Mouse (Mus musculus) olfactory bulb, adult 2 months (tissue): ENCODE data around the gene Cnot6. TPM values are rescaled to one million over a fixed set of nuclear protein-coding genes. Genes with fewer than 3 reads are reported as not detected.
A peak's percentile ranks its signal among the peaks of the same experiment; 100 is the strongest.

ENCODE experiments used
- H3K27ac ChIP-seq: fragments of 200-500 bp; 2 replicates; pipeline ENCODE4 v1.5.1; 2012; ENCODE audit warnings: low read depth, low read length; ENCODE audit not compliant: insufficient read depth
- H3K4me1 ChIP-seq: fragments of 200-500 bp; 2 replicates; pipeline ENCODE4 v1.6.1; 2012; ENCODE audit warnings: low read length; ENCODE audit not compliant: control insufficient read depth, insufficient read depth
- H3K4me3 ChIP-seq: fragments of 200-500 bp; 2 replicates; pipeline ENCODE4 v1.5.1; 2012; ENCODE audit warnings: mild to moderate bottlenecking, low read depth, low read length, moderate library complexity; ENCODE audit not compliant: insufficient read depth
- CTCF ChIP-seq: fragments of 200-500 bp; IDR thresholded peaks from 2 replicates; pipeline ENCODE4 v1.5.1; 2012; ENCODE audit warnings: low read depth, mild to moderate bottlenecking, low read length, moderate library complexity; ENCODE audit not compliant: insufficient read depth
- POLR2A ChIP-seq: fragments of 200-500 bp; IDR thresholded peaks from 2 replicates; pipeline ENCODE4 v1.6.1; 2012; ENCODE audit warnings: mild to moderate bottlenecking, low read depth, low read length, moderate library complexity; ENCODE audit not compliant: insufficient read depth
- WGBS: fragments of 180-500 bp; shearing (Covaris S2); methylation state at CpG from one replicate; pipeline ENCODE4 v1.1.7; 2018; 5-methylcytosine and 5-hydroxymethylcytosine counted together
- polyA plus RNA-seq: library from polyadenylated mRNA; stranded (reverse); fragments of >200 nt; gene quantifications from 2 replicates; pipeline ENCODE4 v1.2.4, GENCODE M21; 2012; ENCODE audit warnings: low replicate concordance; ENCODE audit not compliant: missing spikeins, insufficient read depth, insufficient read length

The Cnot6 gene
- polyA plus RNA-seq, 1 experiment, result 186 TPM

DNA sequence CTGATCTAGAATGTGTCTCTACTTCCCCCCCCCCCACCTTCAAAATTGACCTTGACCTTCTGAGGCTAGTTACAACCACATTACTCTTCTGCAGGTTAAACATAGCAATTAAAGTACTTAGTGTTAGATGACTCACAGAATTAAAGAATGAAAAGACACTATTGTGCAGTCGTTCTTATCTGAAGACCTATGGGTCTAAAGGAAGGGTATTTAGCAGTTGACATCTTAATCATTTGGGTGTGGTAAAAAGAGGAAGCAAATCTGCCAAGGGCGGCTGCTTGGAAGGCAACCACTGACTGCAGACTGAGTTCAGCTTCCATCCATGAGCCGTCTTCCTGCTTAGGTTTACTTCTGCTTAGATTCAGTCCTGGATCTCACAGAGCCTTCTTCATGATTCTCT lies 27.3 kb upstream of the Cnot6 start:
- no peak overlapping the region for H3K4me3 ChIP-seq
- WGBS, result 27% methylated on average over 3 of the region's 3 CpGs
- TF ChIP-seq POLR2A (no peak), CTCF (no peak)
- H3K4me1 ChIP-seq, result no peaks in the 10 kb centered on the region
- H3K27ac ChIP-seq, result no peak overlapping the region

DNA sequence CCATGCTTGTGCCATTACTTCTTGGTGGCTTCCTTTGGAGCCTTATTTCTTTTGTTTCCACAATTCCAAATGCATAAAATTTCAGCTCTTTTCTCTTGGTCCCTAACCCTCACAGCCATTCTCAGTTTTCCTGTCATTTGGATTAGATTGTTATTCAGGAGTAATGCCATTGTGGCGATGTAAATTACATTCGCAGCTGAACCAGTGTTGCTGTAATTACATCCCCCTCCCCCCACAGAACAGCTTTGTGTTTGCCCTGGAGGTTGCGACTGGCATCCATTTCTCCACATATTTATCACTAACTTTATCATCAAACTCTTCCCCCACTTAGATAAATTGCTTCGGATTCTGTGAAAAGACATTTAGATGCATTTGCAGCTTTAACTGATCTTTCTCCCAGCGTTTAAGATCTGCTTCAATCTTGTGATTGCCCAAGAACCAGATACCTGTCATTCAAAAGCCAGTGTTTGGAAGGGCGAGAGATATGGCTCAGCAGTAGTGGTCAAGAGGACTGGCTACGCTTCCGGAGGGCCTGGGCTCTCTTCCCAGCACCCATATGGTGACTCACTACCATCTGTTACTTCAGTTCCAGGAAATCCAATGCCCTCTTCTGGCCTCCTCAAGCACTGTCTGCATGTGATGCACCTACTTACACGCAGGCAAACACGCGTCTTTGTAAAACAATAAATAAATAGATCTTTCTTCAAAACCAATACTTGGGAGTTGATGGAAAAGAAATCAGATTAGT lies 26.3 kb upstream of the Cnot6 start:
- no peak for TF ChIP-seq POLR2A
- TF ChIP-seq CTCF, result no peak
- 59% methylated on average over 11 of the region's 11 CpGs for WGBS
- Histone ChIP-seq H3K27ac (0 out of 2 replicates have a peak overlapping the region, but pooled peaks have one; percentile 16), H3K4me3 (no peak overlapping the region), H3K4me1 (no peaks in the 10 kb centered on the region)

DNA sequence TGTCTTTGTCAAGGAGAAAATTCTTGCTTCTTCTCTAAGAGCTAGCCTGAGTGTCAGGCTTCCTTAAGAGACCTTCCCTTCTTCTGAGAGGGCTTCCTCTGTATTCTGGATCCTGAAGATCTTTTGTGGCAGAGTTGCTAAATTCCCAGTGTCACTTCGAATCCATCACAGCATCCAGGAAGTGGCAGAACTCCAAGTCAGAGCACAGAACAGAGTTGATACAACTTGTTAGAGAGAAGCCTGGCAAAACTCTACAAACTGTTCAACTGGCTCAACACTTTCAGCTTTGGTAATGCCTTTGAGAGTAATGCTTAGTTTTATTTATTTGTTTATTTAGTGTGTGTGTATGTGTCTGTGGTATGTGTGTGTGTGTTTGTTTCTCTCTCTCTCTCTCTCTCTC lies 25.1 kb upstream of the Cnot6 start:
- Histone ChIP-seq H3K27ac (no peak overlapping the region), H3K4me3 (no peak overlapping the region), H3K4me1 (no peaks in the 10 kb centered on the region)
- no peak for TF ChIP-seq CTCF
- no peak for TF ChIP-seq POLR2A
- 45% methylated on average over 1 of the region's 1 CpGs for WGBS

DNA sequence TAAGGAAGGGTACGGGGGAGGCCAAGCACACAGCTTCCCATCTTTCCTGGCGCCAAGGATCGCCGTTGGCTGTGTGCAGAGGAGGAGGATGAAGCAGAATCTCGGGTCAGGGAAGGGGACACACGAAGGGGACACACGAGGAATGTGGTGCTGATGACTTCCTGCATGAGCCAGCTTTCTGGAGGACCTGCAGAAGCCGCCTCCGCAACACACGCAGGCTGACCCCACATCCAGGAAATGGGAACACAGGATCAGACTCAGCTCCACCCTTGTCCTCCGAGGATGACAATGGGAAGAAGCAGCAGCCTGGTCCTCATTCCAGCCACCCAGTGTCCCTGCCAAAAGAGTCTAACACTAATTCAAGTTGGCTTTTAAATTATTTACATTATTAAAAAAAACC lies 22.2 kb upstream of the Cnot6 start:
- WGBS, result 86% methylated on average over 11 of the region's 11 CpGs
- Histone ChIP-seq H3K27ac (no peak overlapping the region), H3K4me1 (no peaks in the 10 kb centered on the region), H3K4me3 (no peak overlapping the region)
- TF ChIP-seq POLR2A (no peak), CTCF (no peak)

DNA sequence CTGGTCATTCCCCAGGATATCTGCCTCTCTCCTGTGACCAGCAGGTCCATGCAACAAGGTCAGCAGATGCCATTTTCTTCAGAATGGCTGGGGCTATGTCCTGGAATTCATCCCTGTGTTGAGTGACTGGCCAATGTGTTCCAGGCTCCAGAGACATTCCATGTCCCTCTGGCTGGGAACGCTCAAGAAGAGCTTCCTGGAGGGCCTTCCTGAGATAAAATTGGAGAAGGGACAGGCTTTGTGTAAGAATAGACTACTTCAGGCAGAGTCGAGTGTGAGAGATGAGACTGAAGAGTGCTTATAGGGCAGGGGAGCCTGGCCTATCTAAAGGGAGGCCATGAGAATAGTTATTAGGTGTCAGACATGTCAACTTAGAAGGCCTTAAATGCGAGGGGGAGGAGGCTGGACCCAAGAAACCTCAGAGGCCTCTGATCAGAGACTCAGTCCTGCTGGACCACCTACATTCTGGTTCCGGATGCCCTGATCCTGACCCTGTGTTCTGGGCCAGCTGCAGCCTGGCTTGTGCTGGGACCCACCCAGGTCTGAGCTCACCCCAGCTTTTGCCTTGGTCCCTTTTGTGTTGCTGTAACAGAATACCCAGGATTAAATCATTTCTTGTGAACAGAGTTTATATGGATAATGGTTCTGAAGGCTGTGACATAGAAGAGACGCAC lies 17.9 kb upstream of the Cnot6 start:
- Histone ChIP-seq H3K4me1 (no peaks in the 10 kb centered on the region), H3K4me3 (no peak overlapping the region), H3K27ac (no peak overlapping the region)
- no peak for TF ChIP-seq POLR2A
- no peak for TF ChIP-seq CTCF
- 88% methylated on average over 5 of the region's 5 CpGs for WGBS

DNA sequence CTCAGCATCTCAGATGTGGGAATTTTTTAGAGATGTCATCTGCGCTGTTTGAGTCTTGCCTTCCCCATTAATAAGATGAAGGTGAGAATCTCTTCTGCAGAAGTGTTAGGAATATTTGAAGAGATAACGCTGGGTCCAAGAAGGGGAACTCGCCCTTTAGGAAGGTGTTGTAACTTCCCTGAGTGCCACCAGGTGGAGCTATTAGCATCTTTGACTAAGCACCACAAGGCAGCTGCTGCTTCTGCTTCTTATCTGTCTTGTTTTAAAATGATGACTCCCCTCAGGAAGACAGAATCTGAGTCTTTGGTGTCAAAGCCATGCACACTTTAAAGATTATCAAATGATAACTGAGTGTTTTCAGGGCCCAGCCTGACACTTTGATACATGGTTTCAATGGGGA lies 15.4 kb upstream of the Cnot6 start:
- no peaks in the 10 kb centered on the region for H3K4me1 ChIP-seq
- 13% methylated on average over 3 of the region's 3 CpGs for WGBS
- H3K27ac ChIP-seq, result no peak overlapping the region
- H3K4me3 ChIP-seq, result no peak overlapping the region
- no peak for TF ChIP-seq CTCF
- TF ChIP-seq POLR2A, result no peak

DNA sequence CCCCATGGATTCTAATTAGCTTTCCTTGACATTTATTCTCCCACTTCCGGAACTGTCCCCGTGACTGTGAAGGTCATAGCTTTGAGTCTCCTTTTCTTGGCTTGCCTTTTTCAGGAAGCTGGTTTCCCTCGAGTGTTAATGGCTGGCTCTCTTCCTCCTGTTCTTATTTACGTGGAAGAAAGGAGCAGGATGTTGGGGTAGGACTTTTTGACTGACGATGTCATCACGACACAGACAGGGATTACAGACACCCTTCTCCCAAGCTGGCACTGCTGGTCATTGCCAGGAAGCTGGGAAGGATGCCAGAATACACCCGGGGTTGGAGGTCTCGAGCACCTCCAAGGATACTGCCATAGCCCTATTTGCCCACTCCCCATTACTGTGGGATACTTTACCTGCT lies 14.3 kb upstream of the Cnot6 start:
- Histone ChIP-seq H3K4me1 (no peaks in the 10 kb centered on the region), H3K27ac (no peak overlapping the region), H3K4me3 (no peak overlapping the region)
- 56% methylated on average over 8 of the region's 8 CpGs for WGBS
- no peak for TF ChIP-seq CTCF
- TF ChIP-seq POLR2A, result no peak

DNA sequence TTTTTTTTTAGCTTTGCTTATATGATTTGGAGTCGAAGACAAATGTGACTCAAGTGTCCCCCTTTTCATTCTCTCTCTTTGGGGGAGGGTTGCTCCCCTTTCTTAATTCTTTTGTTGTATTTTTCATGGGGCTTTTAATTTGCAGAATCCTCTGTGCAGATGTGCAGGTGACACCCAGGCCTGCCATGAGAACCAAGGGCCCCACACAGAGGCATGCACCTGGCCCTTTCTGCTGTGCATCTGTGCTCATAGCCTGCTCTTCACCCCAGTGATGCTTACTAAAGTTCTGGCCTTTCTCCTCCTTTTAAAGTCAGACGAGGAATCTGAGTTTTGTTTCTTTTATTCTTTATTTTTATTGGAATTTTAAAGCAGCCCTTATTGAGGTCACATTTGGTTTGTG lies 12.2 kb upstream of the Cnot6 start:
- 73% methylated on average over 2 of the region's 2 CpGs for WGBS
- no peaks in the 10 kb centered on the region for H3K4me1 ChIP-seq
- H3K27ac ChIP-seq, result no peak overlapping the region
- TF ChIP-seq POLR2A (no peak), CTCF (no peak)
- no peak overlapping the region for H3K4me3 ChIP-seq

DNA sequence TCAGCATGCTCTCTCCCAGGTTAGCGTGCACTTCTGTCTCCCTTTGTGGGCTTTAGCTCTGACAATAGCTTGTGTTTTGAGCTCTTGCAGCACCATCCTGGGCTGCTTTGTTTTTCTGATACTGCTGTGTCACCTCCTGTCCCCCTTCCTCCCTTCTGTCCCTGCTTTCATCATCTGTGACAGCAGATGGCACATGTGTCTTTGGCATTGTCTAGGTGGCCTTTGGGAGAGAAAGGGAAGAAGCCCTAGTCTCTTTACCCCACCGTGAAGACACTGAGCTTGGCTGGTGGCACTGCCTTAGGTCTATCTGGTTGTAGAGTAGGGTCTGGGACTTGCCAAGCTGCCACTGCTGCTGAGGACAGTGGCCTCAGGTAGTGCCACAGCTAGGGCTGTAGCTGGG lies 10.8 kb upstream of the Cnot6 start:
- Histone ChIP-seq H3K4me3 (no peak overlapping the region), H3K27ac (no peak overlapping the region), H3K4me1 (no peaks in the 10 kb centered on the region)
- no peak for TF ChIP-seq CTCF
- TF ChIP-seq POLR2A, result no peak
- 85% methylated on average over 2 of the region's 2 CpGs for WGBS

DNA sequence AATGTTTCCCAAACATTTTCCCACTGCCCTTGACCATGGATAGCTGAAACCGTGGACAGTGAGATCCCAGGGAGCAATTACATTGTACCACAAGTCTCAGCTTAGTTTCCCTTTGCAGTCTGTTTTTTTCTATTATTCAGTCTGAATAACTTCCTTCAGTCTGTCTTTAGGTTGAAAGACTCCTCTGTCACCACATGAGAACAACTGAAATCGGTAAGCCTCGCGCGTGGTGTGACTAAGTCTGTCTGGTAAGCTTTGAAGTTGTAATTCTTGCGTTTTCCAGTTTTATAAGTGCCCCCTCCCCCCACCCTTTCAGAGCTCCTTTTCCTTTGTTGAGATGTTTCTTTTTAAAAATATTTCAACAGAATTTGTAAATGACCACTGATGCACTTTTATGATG lies 10.2 kb upstream of the Cnot6 start:
- Histone ChIP-seq H3K27ac (no peak overlapping the region), H3K4me1 (no peaks in the 10 kb centered on the region), H3K4me3 (no peak overlapping the region)
- 70% methylated on average over 6 of the region's 6 CpGs for WGBS
- no peak for TF ChIP-seq CTCF
- no peak for TF ChIP-seq POLR2A
